ENCODE assay signal across 9 mouse cellular contexts in the genomic region with DNA sequence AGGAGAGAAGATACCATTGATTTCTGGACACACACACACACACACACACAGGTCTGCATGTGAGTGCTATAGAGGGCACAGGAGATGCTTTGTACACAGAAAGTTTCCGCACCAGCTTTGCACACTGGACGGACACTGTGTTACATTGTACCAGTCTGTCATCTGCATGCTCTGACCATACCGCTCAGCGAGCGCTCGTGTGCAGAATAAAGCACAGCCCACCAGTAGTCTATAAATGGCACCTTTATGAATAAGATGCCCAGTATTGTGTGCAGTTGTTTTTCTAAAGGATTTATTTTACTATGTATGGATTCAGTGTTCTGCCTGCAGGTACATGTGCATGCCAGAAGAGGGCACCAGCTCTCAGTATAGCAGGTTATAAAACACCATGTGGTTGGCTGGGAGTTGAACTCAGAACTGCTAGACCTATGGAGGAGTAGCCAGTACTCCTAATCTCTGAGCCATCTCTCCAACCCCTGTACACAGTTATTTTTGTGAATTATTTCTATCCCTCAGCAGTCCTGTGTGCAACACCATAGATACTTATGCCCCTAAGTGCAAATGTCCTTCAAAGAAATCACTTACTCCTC. TPM values are rescaled to one million over a fixed set of nuclear protein-coding genes. Genes with fewer than 3 reads are reported as not detected.
A peak's percentile ranks its signal among the peaks of the same experiment; 100 is the strongest.
DNase-seq lines count a peak whose midpoint lies in the region; ATAC-seq and TF ChIP-seq lines count a peak whose summit lies in the region.
"Had no signal": no experiment of that assay in that cellular context is flagged by ENCODE, and none has a peak within 500 bp of the region (broad histone marks: within the 10 kb centered on the region; RNA-seq: fewer than 3 reads in every experiment).

No protein-coding gene starts in this region.

- peaks cover 94% of the 10 kb centered on the region for H3K36me3 ChIP-seq in heart, postnatal 0 days (replicated peaks; ENCODE audit: control insufficient read depth, insufficient read depth, low read length)
- peaks cover 93% of the 10 kb centered on the region for H3K36me3 ChIP-seq in heart, embryonic 12.5 days
- peaks cover 80% of the 10 kb centered on the region for H3K36me3 ChIP-seq in liver, embryonic 11.5 days (ENCODE audit: control insufficient read depth, insufficient read depth, low read length)

- ATAC-seq in heart, postnatal 0 days (ENCODE audit: insufficient read depth, low read depth) = no peak
- ATAC-seq in heart, embryonic 12.5 days (ENCODE audit: insufficient number of reproducible peaks, low FRiP score) = no peak
- peak; percentile 34 for ATAC-seq in liver, embryonic 11.5 days (replicated peaks; ENCODE audit: low FRiP score)

- DNase-seq in heart, postnatal 0 days (ENCODE audit: low spot score) = no peak
- peak; percentile 61 for DNase-seq in 3T3-L1 (ENCODE audit: low read depth, low spot score)
- peak; percentile 27 for DNase-seq in MN1 (ENCODE audit: low spot score)
- no peak for DNase-seq in liver, embryonic 11.5 days (ENCODE audit: low spot score)
- no peak for DNase-seq in gastrocnemius, adult 8-10 months (ENCODE audit: low spot score in 2 of 2)
- DNase-seq in right cerebral cortex, postnatal 4 days = no peak
- no peak for DNase-seq in left cerebral cortex, postnatal 10 days (ENCODE audit: extremely low spot score in 1 of 2, low spot score in 2 of 2)

- H3K9ac ChIP-seq in heart, postnatal 0 days (replicated peaks; ENCODE audit: low read depth, low read length) = no peak overlapping the region
- H3K9ac ChIP-seq in heart, embryonic 12.5 days = no peak overlapping the region
- no peak overlapping the region for H3K9ac ChIP-seq in liver, embryonic 11.5 days (ENCODE audit: low read depth, low read length)
- H3K9ac ChIP-seq: lung, embryonic 15.5 days had no signal

- WGBS in heart, postnatal 0 days = 96% methylated on average over 6 of the region's 6 CpGs
- 95% methylated on average over 6 of the region's 6 CpGs for WGBS in heart, embryonic 12.5 days
- 96% methylated on average over 6 of the region's 6 CpGs for WGBS in liver, embryonic 11.5 days

- no peak overlapping the region for H3K27ac ChIP-seq in heart, postnatal 0 days (ENCODE audit: low read depth)
- H3K27ac ChIP-seq in heart, embryonic 12.5 days (ENCODE audit: poor library complexity, severe bottlenecking) = no peak overlapping the region
- no peak overlapping the region for H3K27ac ChIP-seq in liver, embryonic 11.5 days (ENCODE audit: low read depth, low read length)
- H3K27ac ChIP-seq: lung, embryonic 15.5 days had no signal

- H3K9me3 ChIP-seq in heart, postnatal 0 days (replicated peaks; ENCODE audit: control insufficient read depth, low read length) = no peaks in the 10 kb centered on the region
- H3K9me3 ChIP-seq in heart, embryonic 12.5 days (replicated peaks) = no peaks in the 10 kb centered on the region
- no peaks in the 10 kb centered on the region for H3K9me3 ChIP-seq in liver, embryonic 11.5 days (ENCODE audit: control insufficient read depth, low read length)
- H3K9me3 ChIP-seq: lung, embryonic 15.5 days had no signal

- no peak for TF ChIP-seq EP300 in heart, postnatal 0 days (IDR thresholded peaks at IDR 0.05; ENCODE audit: low read depth)

- intact Hi-C loops in left cerebral cortex, postnatal 10 days (cut with DNase I) = no loop called here

- H3K27me3 ChIP-seq in heart, postnatal 0 days (ENCODE audit: control insufficient read depth, insufficient read depth, low read length) = no peaks in the 10 kb centered on the region
- no peaks in the 10 kb centered on the region for H3K27me3 ChIP-seq in heart, embryonic 12.5 days (replicated peaks)
- H3K27me3 ChIP-seq in liver, embryonic 11.5 days (replicated peaks; ENCODE audit: control insufficient read depth, insufficient read depth, low read length) = no peaks in the 10 kb centered on the region
- H3K27me3 ChIP-seq: lung, embryonic 15.5 days had no signal

- H3K4me3 ChIP-seq in heart, postnatal 0 days (ENCODE audit: low read depth, low read length) = no peak overlapping the region
- H3K4me3 ChIP-seq in heart, embryonic 12.5 days = no peak overlapping the region
- H3K4me3 ChIP-seq in liver, embryonic 11.5 days (ENCODE audit: low read depth, low read length) = no peak overlapping the region
- H3K4me3 ChIP-seq: lung, embryonic 15.5 days had no signal

- TF ChIP-seq CTCF in heart, postnatal 0 days (IDR thresholded peaks at IDR 0.05; ENCODE audit: low read depth) = peak; percentile 57

- no peak overlapping the region for H3K4me2 ChIP-seq in heart, postnatal 0 days (ENCODE audit: low read depth, low read length)
- no peak overlapping the region for H3K4me2 ChIP-seq in heart, embryonic 12.5 days
- no peak overlapping the region for H3K4me2 ChIP-seq in liver, embryonic 11.5 days
- H3K4me2 ChIP-seq: lung, embryonic 15.5 days had no signal

- no peaks in the 10 kb centered on the region for H3K4me1 ChIP-seq in heart, postnatal 0 days (ENCODE audit: control insufficient read depth, insufficient read depth)
- no peaks in the 10 kb centered on the region for H3K4me1 ChIP-seq in heart, embryonic 12.5 days (replicated peaks)
- H3K4me1 ChIP-seq in liver, embryonic 11.5 days (replicated peaks; ENCODE audit: control insufficient read depth, insufficient read depth, low read length) = no peaks in the 10 kb centered on the region
- H3K4me1 ChIP-seq: lung, embryonic 15.5 days had no signal

RNA-seq across cellular contexts. Expression of a gene that starts 28.1 kb away (rescaled TPM):
- total RNA-seq in heart, postnatal 0 days (2014; rRNA removed; ENCODE audit: low replicate concordance) = 45.7 and 66.9 TPM in 2 replicates
- polyA plus RNA-seq in heart, postnatal 0 days (2015; fragmentation: Nextera tagmentation; extraction: Ambion mirVana) = 37.2 and 38.4 TPM in 2 replicates
- 80.2 and 80.3 TPM in 2 replicates for polyA plus RNA-seq in heart, embryonic 12.5 days (2016; fragmentation: Nextera tagmentation; extraction: Ambion mirVana)
- polyA plus RNA-seq in liver, embryonic 11.5 days (2014; fragmentation: Nextera tagmentation; extraction: Ambion mirVana) = 150 and 173 TPM in 2 replicates
- total RNA-seq in gastrocnemius, adult 8-10 months (2022) = 10 to 100 TPM; 27.5 to 35.8 (median 35.2) TPM
- total RNA-seq in left cerebral cortex, postnatal 10 days (2021) = 10 to 100 TPM; 61.1 to 61.2 TPM

Comparison
In these comparisons a context has a peak if more than half of its experiments do, and no peak if none do; other contexts are left out.
1. DNase-seq: peak in 3T3-L1 (single experiment) and MN1 (single experiment); none in heart, postnatal 0 days (single experiment), liver, embryonic 11.5 days (single experiment), gastrocnemius, adult 8-10 months (0 of 2), right cerebral cortex, postnatal 4 days (single experiment) and left cerebral cortex, postnatal 10 days (0 of 2).